Mouse (Mus musculus) cerebellum, adult 2 months (tissue): ENCODE measurements at regions not wholly inside any gene's neighbourhood (a gene's known extent, or its start where the extent isn't known, plus 50 kb on each side); places are given as distances from the start of the nearest gene placed in this dataset.

ENCODE experiments used
- CTCF ChIP-seq: fragments of 200-500 bp; IDR thresholded peaks from 2 replicates; pipeline ENCODE4 v1.5.1; 2011; ENCODE audit warnings: low read depth, mild to moderate bottlenecking, control low read depth, low read length, moderate library complexity, borderline replicate concordance; ENCODE audit not compliant: insufficient read depth
- POLR2A ChIP-seq: fragments of 200-500 bp; IDR thresholded peaks from 2 replicates; pipeline ENCODE4 v1.6.1; 2011; ENCODE audit warnings: low read length, control low read depth, borderline replicate concordance; ENCODE audit not compliant: insufficient read depth

DNA sequence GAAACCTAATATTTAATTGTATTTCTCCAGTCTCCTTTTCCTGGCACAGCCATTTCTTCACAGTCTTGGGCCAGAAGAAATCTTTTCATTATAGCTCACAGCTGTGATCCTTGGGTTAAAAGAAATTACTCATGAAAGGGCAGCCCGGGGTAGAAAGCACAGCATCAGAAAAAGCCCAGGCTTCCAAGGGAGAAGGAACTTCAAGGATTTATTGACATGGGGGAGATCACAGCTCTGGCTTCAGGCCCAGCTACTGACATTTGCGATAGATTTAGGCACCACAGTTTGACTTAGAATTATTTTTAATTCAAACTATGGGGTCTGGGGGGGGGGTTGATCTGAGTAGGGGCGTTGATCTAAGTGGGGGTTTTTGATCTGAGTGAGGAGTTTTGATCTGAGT lies 291.3 kb downstream of the Gm9195 start:
- TF ChIP-seq CTCF, result no peak
- no peak for TF ChIP-seq POLR2A
